ENCODE assay signal across 18 mouse cellular contexts in genomic region chr4:24942728-24943424, GRCm38 (mm10). TPM values are rescaled to one million over a fixed set of nuclear protein-coding genes. Genes with fewer than 3 reads are reported as not detected.
DNase-seq lines count a peak whose midpoint lies in the region; ATAC-seq and TF ChIP-seq lines count a peak whose summit lies in the region.
"Had no signal": no experiment of that assay in that cellular context is flagged by ENCODE, and none has a peak within 500 bp of the region (broad histone marks: within the 10 kb centered on the region; RNA-seq: fewer than 3 reads in every experiment).

No protein-coding gene starts in this region.

- H3K9ac ChIP-seq in forebrain, embryonic 13.5 days = no peak overlapping the region
- H3K9ac ChIP-seq in forebrain, embryonic 16.5 days (replicated peaks; ENCODE audit: low read depth, low read length) = no peak overlapping the region
- no peak overlapping the region for H3K9ac ChIP-seq in neural tube, embryonic 15.5 days (replicated peaks)
- no peak overlapping the region for H3K9ac ChIP-seq in intestine, postnatal 0 days (ENCODE audit: low read depth, low read length)
- H3K9ac ChIP-seq: embryonic facial prominence, embryonic 12.5 days; limb, embryonic 15.5 days; liver, postnatal 0 days had no signal

- no peak for TF ChIP-seq POLR2A in brain, embryonic 14.5 days (IDR thresholded peaks at IDR 0.05; ENCODE audit: borderline replicate concordance, extremely low read depth, insufficient read depth, insufficient read length, poor library complexity, severe bottlenecking)

- 36% methylated on average over 6 of the region's 6 CpGs for WGBS in forebrain, embryonic 13.5 days
- WGBS in forebrain, embryonic 16.5 days = 35% methylated on average over 6 of the region's 6 CpGs
- WGBS in neural tube, embryonic 15.5 days = 69% methylated on average over 6 of the region's 6 CpGs
- WGBS in intestine, postnatal 0 days = 59% methylated on average over 6 of the region's 6 CpGs

- ATAC-seq in forebrain, embryonic 13.5 days = no peak
- ATAC-seq in forebrain, embryonic 16.5 days = no peak
- no peak for ATAC-seq in neural tube, embryonic 15.5 days (ENCODE audit: low FRiP score)
- no peak for ATAC-seq in intestine, postnatal 0 days
- ATAC-seq: liver, postnatal 0 days had no signal

- peak; percentile 24 to 34 for DNase-seq in left cerebral cortex, postnatal 14 days (ENCODE audit: low spot score in 2 of 2)
- no peak for DNase-seq in left cerebral cortex, postnatal 4 days
- peak; percentile 7 for DNase-seq in brain, embryonic 14.5 days (ENCODE audit: low read depth)
- peak; percentile 46 for DNase-seq in right cerebral cortex, postnatal 25 days
- DNase-seq: adrenal gland, postnatal 10 days; cerebellum, adult 18-20 months; heart, adult 18-20 months; layer of hippocampus, postnatal 36 days; liver, postnatal 0 days; lung, postnatal 14 days; thymus, postnatal 4 days had no signal

- no peak overlapping the region for H3K4me2 ChIP-seq in forebrain, embryonic 13.5 days
- H3K4me2 ChIP-seq in forebrain, embryonic 16.5 days (ENCODE audit: low read length) = no peak overlapping the region
- H3K4me2 ChIP-seq in neural tube, embryonic 15.5 days = no peak overlapping the region
- H3K4me2 ChIP-seq in intestine, postnatal 0 days (replicated peaks; ENCODE audit: low read depth) = no peak overlapping the region
- H3K4me2 ChIP-seq: embryonic facial prominence, embryonic 12.5 days; limb, embryonic 15.5 days had no signal

- H3K36me3 ChIP-seq in forebrain, embryonic 13.5 days (ENCODE audit: poor library complexity, severe bottlenecking) = no peaks in the 10 kb centered on the region
- no peaks in the 10 kb centered on the region for H3K36me3 ChIP-seq in forebrain, embryonic 16.5 days (ENCODE audit: control insufficient read depth, insufficient read depth)
- H3K36me3 ChIP-seq in neural tube, embryonic 15.5 days = no peaks in the 10 kb centered on the region
- H3K36me3 ChIP-seq in intestine, postnatal 0 days (ENCODE audit: control insufficient read depth, insufficient read depth) = no peaks in the 10 kb centered on the region
- H3K36me3 ChIP-seq: embryonic facial prominence, embryonic 12.5 days; limb, embryonic 15.5 days had no signal

- H3K4me1 ChIP-seq in forebrain, embryonic 13.5 days = no peaks in the 10 kb centered on the region
- no peaks in the 10 kb centered on the region for H3K4me1 ChIP-seq in forebrain, embryonic 16.5 days (replicated peaks; ENCODE audit: control insufficient read depth, insufficient read depth, low read length)
- H3K4me1 ChIP-seq in neural tube, embryonic 15.5 days = no peaks in the 10 kb centered on the region
- no peaks in the 10 kb centered on the region for H3K4me1 ChIP-seq in intestine, postnatal 0 days (replicated peaks; ENCODE audit: control insufficient read depth, insufficient read depth, low read length)
- H3K4me1 ChIP-seq: embryonic facial prominence, embryonic 12.5 days; limb, embryonic 15.5 days had no signal

- no peak overlapping the region for H3K4me3 ChIP-seq in forebrain, embryonic 13.5 days
- H3K4me3 ChIP-seq in forebrain, embryonic 16.5 days (replicated peaks; ENCODE audit: low read length) = no peak overlapping the region
- no peak overlapping the region for H3K4me3 ChIP-seq in neural tube, embryonic 15.5 days (replicated peaks)
- H3K4me3 ChIP-seq in intestine, postnatal 0 days (ENCODE audit: low read depth, low read length) = no peak overlapping the region
- H3K4me3 ChIP-seq: embryonic facial prominence, embryonic 12.5 days; limb, embryonic 15.5 days had no signal

- TF ChIP-seq CTCF in brain, embryonic 14.5 days (IDR thresholded peaks at IDR 0.05; ENCODE audit: borderline replicate concordance, extremely low read depth, insufficient read depth, insufficient read length) = no peak
- TF ChIP-seq CTCF in intestine, postnatal 0 days (IDR thresholded peaks at IDR 0.05; ENCODE audit: low read depth) = no peak

- no peaks in the 10 kb centered on the region for H3K27me3 ChIP-seq in forebrain, embryonic 13.5 days
- no peaks in the 10 kb centered on the region for H3K27me3 ChIP-seq in forebrain, embryonic 16.5 days (replicated peaks; ENCODE audit: control insufficient read depth, insufficient read depth, low read length)
- H3K27me3 ChIP-seq in neural tube, embryonic 15.5 days (replicated peaks) = no peaks in the 10 kb centered on the region
- no peaks in the 10 kb centered on the region for H3K27me3 ChIP-seq in intestine, postnatal 0 days (replicated peaks; ENCODE audit: control insufficient read depth, insufficient read depth, low read length)
- H3K27me3 ChIP-seq: embryonic facial prominence, embryonic 12.5 days; limb, embryonic 15.5 days had no signal

- H3K9me3 ChIP-seq in forebrain, embryonic 13.5 days (replicated peaks) = no peaks in the 10 kb centered on the region
- no peaks in the 10 kb centered on the region for H3K9me3 ChIP-seq in forebrain, embryonic 16.5 days (ENCODE audit: control insufficient read depth, low read length)
- H3K9me3 ChIP-seq in neural tube, embryonic 15.5 days (replicated peaks) = no peaks in the 10 kb centered on the region
- H3K9me3 ChIP-seq in intestine, postnatal 0 days (ENCODE audit: control insufficient read depth) = no peaks in the 10 kb centered on the region
- H3K9me3 ChIP-seq: embryonic facial prominence, embryonic 12.5 days; limb, embryonic 15.5 days had no signal

- H3K27ac ChIP-seq in forebrain, embryonic 13.5 days = peak overlapping the region; percentile 15; the same call in 1 of the 2 replicates
- H3K27ac ChIP-seq in forebrain, embryonic 16.5 days (ENCODE audit: low read length) = no peak overlapping the region
- H3K27ac ChIP-seq in neural tube, embryonic 15.5 days (replicated peaks) = no peak overlapping the region
- no peak overlapping the region for H3K27ac ChIP-seq in intestine, postnatal 0 days (ENCODE audit: low read depth, low read length)
- H3K27ac ChIP-seq: embryonic facial prominence, embryonic 12.5 days; limb, embryonic 15.5 days had no signal

- intact Hi-C loops in left cerebral cortex, postnatal 14 days (cut with DNase I) = no loop called here
- intact Hi-C loops in left cerebral cortex, postnatal 4 days (cut with DNase I) = no loop called here

RNA-seq across cellular contexts. Expression of gene Gpr63, which starts 23.3 kb away (rescaled TPM):
- polyA plus RNA-seq in forebrain, embryonic 13.5 days (2015; fragmentation: Nextera tagmentation; extraction: Ambion mirVana) = 2.1 and 3.1 TPM in 2 replicates
- 2.8 and 4.9 TPM in 2 replicates for polyA plus RNA-seq in forebrain, embryonic 16.5 days (2015; fragmentation: Nextera tagmentation; extraction: Ambion mirVana)
- total RNA-seq in left cerebral cortex, postnatal 14 days (2021) = 10 to 100 TPM; 22.5 to 23.0 TPM
- 10 to 100 TPM; 23.6 to 25.7 TPM for total RNA-seq in left cerebral cortex, postnatal 4 days (2021)
- polyA plus RNA-seq in brain, embryonic 14.5 days (2012; rRNA removed) = 7.3 and 7.5 TPM in 2 replicates
- 1.3 and 2.3 TPM in 2 replicates for polyA plus RNA-seq in neural tube, embryonic 15.5 days (2015; fragmentation: Nextera tagmentation; extraction: Ambion mirVana)
- 0.21 and 0.65 TPM in 2 replicates for polyA plus RNA-seq in intestine, postnatal 0 days (2015; fragmentation: Nextera tagmentation; extraction: Ambion mirVana)
- total RNA-seq: hematopoietic stem cell, adult 5-6 weeks had no signal

RNA-seq across cellular contexts. Expression of gene Ndufaf4, which starts 45.0 kb away (rescaled TPM):
- polyA plus RNA-seq in forebrain, embryonic 13.5 days (2015; fragmentation: Nextera tagmentation; extraction: Ambion mirVana) = 58.2 and 62.4 TPM in 2 replicates
- polyA plus RNA-seq in forebrain, embryonic 16.5 days (2015; fragmentation: Nextera tagmentation; extraction: Ambion mirVana) = 58.7 and 59.7 TPM in 2 replicates
- 10 to 100 TPM; 33.1 to 35.0 TPM for total RNA-seq in left cerebral cortex, postnatal 14 days (2021)
- 10 to 100 TPM; 33.1 to 34.5 TPM for total RNA-seq in left cerebral cortex, postnatal 4 days (2021)
- 11.9 and 15.2 TPM in 2 replicates for polyA plus RNA-seq in brain, embryonic 14.5 days (2012; rRNA removed)
- polyA plus RNA-seq in neural tube, embryonic 15.5 days (2015; fragmentation: Nextera tagmentation; extraction: Ambion mirVana) = 65.7 and 69.7 TPM in 2 replicates
- polyA plus RNA-seq in intestine, postnatal 0 days (2015; fragmentation: Nextera tagmentation; extraction: Ambion mirVana) = 47.3 and 48.8 TPM in 2 replicates
